Mouse (Mus musculus): ENCODE measurements around the gene Ankrd26. TPM values are rescaled to one million over a fixed set of nuclear protein-coding genes. Genes with fewer than 3 reads are reported as not detected.

Ankrd26 gene
- polyA plus RNA-seq, 2 experiments: 5.7 to 6.8 TPM

DNA sequence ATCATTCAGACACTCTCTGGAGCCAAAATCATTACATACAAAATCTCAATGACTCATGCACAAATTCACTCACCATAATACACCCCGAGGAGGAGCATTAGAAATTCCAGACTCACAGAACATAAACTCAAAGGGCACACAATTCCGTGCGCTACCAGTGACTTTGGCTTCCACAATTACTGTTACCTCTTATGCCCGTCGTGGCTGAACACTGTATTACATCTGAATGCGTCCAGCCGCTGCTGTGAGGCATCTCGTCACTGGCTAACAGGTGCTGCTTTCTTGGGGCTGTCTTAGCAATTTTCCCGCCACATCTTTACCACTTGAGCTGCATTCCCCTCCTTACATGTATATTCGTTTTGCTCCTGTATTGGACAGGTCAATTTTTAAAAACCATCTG is 26.7 kb downstream of the Ankrd26 start:
- Histone ChIP-seq H3K9me3 (ENCODE audit: control insufficient read depth, low read length) (no peaks in the 10 kb centered on the region), H3K36me3 (replicated peaks; ENCODE audit: control insufficient read depth, insufficient read depth, low read depth) (peaks cover 17% of the 10 kb centered on the region), H3K27ac (no peak overlapping the region), H3K4me2 (ENCODE audit: low read depth) (no peak overlapping the region), H3K27me3 (ENCODE audit: control insufficient read depth, insufficient read depth, low read length) (no peaks in the 10 kb centered on the region), H3K9ac (replicated peaks) (no peak overlapping the region), H3K4me1 (replicated peaks; ENCODE audit: control insufficient read depth in 2 of 2, insufficient read depth in 2 of 2, low read length in 1 of 2) (peaks cover 0 to 3% of the 10 kb centered on the region in 2 experiments; a peak in 2 of 4 replicates), H3K4me3 (ENCODE audit: insufficient read depth in 1 of 2, low read depth in 2 of 2, low read length in 2 of 2) (no peak overlapping the region)
- 87% methylated on average over 10 of the region's 10 CpGs for WGBS (ENCODE audit: insufficient replicate concordance)
- TF ChIP-seq EP300 (IDR thresholded peaks at IDR 0.05; ENCODE audit: low read depth): no peak
- TF ChIP-seq CTCF (IDR thresholded peaks at IDR 0.05; ENCODE audit: low read depth): no peak
- ATAC-seq (ENCODE audit: insufficient read depth) (no peak), DNase-seq (ENCODE audit: low read depth in 3 of 3, low spot score in 3 of 3) (no peak)

DNA sequence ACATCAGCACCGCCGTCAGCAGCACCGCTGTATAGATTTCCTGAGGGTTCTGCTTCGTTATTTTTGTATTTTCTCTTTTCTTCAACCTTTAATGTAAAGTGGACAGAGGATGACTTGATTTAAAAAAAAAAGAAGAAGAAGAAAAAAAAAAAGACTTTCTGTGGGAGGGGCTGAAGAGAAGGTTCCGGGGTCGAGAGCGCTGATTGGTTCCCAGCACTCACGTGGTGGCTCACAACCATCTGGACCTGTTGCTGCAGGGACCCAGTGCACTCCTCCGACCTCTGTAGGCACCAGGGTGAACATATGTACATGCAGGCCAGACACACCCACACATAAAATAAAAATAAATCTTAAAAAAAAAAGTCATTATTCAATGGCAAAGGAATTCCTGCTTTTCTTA is 28.6 kb downstream of the Ankrd26 start:
- H3K36me3 ChIP-seq (replicated peaks; ENCODE audit: control insufficient read depth, insufficient read depth, low read depth): peaks cover 14% of the 10 kb centered on the region

DNA sequence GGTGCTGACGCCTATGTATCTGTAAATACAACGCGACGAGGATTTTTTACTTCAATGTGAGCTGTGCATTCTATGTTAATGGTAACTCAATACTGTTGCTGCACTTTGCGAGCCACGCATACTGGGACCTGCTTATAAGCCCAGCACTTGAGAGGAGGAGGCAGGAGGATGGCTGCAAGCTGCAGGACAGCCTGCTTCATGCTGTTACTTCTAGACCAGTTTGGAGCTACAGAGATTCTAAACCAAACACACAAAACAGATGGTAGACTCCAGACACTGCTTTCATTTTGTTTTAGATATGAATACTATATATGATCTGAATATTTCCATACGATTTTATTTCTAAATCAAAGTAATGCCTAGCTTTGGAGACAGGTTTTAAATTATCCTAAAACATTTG is 41.4 kb downstream of the Ankrd26 start:
- Histone ChIP-seq H3K36me3 (replicated peaks; ENCODE audit: control insufficient read depth, insufficient read depth, low read depth) (peaks cover 14% of the 10 kb centered on the region), H3K4me2 (ENCODE audit: low read depth) (no peak overlapping the region), H3K9me3 (ENCODE audit: control insufficient read depth, low read length) (no peaks in the 10 kb centered on the region), H3K9ac (replicated peaks) (no peak overlapping the region), H3K4me1 (replicated peaks; ENCODE audit: control insufficient read depth in 2 of 2, insufficient read depth in 2 of 2, low read length in 1 of 2) (no peaks in the 10 kb centered on the region), H3K4me3 (ENCODE audit: insufficient read depth in 1 of 2, low read depth in 2 of 2, low read length in 2 of 2) (no peak overlapping the region), H3K27ac (no peak overlapping the region), H3K27me3 (ENCODE audit: control insufficient read depth, insufficient read depth, low read length) (no peaks in the 10 kb centered on the region)
- TF ChIP-seq CTCF (IDR thresholded peaks at IDR 0.05; ENCODE audit: low read depth): no peak
- WGBS (ENCODE audit: insufficient replicate concordance): 83% methylated on average over 7 of the region's 7 CpGs
- DNase-seq (ENCODE audit: low read depth in 3 of 3, low spot score in 3 of 3) (no peak), ATAC-seq (ENCODE audit: insufficient read depth) (no peak)

More for the DNA sequence above, 28.6 kb downstream of the Ankrd26 start:
- no peak for ATAC-seq (ENCODE audit: insufficient read depth)
- WGBS (ENCODE audit: insufficient replicate concordance): 82% methylated on average over 9 of the region's 9 CpGs
- H3K27me3 ChIP-seq (ENCODE audit: control insufficient read depth, insufficient read depth, low read length): no peaks in the 10 kb centered on the region
- H3K27ac ChIP-seq: no peak overlapping the region
- no peak overlapping the region for H3K4me2 ChIP-seq (ENCODE audit: low read depth)
- no peak for TF ChIP-seq EP300 (IDR thresholded peaks at IDR 0.05; ENCODE audit: low read depth)
- TF ChIP-seq CTCF (IDR thresholded peaks at IDR 0.05; ENCODE audit: low read depth): no peak
- no peaks in the 10 kb centered on the region for H3K9me3 ChIP-seq (ENCODE audit: control insufficient read depth, low read length)
- H3K4me1 ChIP-seq (replicated peaks; ENCODE audit: control insufficient read depth in 2 of 2, insufficient read depth in 2 of 2, low read length in 1 of 2): peaks cover 0 to 3% of the 10 kb centered on the region in 2 experiments; a peak in 2 of 4 replicates
- H3K9ac ChIP-seq (replicated peaks): no peak overlapping the region
- H3K4me3 ChIP-seq (ENCODE audit: insufficient read depth in 1 of 2, low read depth in 2 of 2, low read length in 2 of 2): no peak overlapping the region
- DNase-seq (ENCODE audit: low read depth in 3 of 3, low spot score in 3 of 3): no peak

DNA sequence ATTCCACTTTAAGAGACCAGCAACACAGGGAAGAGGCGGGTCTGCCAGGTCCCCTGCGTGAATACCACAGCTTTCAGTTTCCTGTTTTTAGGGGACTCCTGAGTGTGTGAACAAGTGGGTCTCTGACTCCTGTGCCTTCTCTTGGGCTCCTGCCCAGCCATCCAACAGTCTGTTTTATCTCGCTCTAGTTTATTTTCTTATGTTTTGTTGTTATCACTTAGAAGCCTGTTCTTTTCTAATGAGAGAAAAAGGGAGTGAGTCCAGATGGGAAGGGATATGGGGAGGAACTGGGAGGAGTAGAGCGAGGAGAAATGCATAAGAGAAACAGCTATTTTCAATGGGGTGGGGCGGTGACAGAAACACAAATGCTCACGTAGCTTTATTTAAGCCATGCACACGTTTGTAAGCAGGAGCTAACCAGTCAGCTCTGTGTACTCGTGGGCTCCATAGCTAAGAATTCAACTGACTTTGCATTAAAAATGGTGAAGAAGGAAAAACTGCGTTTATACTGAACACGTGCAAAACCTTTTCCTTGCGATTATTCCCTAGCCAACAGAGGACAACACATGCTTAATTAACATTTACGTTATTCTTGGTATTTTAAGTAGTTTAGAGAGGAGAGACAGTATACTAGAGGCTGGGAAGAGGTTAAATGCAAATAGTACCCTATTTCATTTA is 48.6 kb downstream of the Ankrd26 start:
- Histone ChIP-seq H3K9me3 (ENCODE audit: control insufficient read depth, low read length) (no peaks in the 10 kb centered on the region), H3K4me2 (ENCODE audit: low read depth) (no peak overlapping the region), H3K27ac (no peak overlapping the region), H3K36me3 (replicated peaks; ENCODE audit: control insufficient read depth, insufficient read depth, low read depth) (peaks cover 4% of the 10 kb centered on the region), H3K4me3 (ENCODE audit: insufficient read depth in 1 of 2, low read depth in 2 of 2, low read length in 2 of 2) (no peak overlapping the region), H3K27me3 (ENCODE audit: control insufficient read depth, insufficient read depth, low read length) (no peaks in the 10 kb centered on the region), H3K4me1 (replicated peaks; ENCODE audit: control insufficient read depth in 2 of 2, insufficient read depth in 2 of 2, low read length in 1 of 2) (no peaks in the 10 kb centered on the region), H3K9ac (replicated peaks) (no peak overlapping the region)
- TF ChIP-seq CTCF (IDR thresholded peaks at IDR 0.05; ENCODE audit: low read depth): no peak
- no peak for TF ChIP-seq EP300 (IDR thresholded peaks at IDR 0.05; ENCODE audit: low read depth)
- WGBS (ENCODE audit: insufficient replicate concordance): 69% methylated on average over 12 of the region's 12 CpGs
- ATAC-seq (ENCODE audit: insufficient read depth) (no peak), DNase-seq (ENCODE audit: low read depth in 3 of 3, low spot score in 3 of 3) (no peak)

DNA sequence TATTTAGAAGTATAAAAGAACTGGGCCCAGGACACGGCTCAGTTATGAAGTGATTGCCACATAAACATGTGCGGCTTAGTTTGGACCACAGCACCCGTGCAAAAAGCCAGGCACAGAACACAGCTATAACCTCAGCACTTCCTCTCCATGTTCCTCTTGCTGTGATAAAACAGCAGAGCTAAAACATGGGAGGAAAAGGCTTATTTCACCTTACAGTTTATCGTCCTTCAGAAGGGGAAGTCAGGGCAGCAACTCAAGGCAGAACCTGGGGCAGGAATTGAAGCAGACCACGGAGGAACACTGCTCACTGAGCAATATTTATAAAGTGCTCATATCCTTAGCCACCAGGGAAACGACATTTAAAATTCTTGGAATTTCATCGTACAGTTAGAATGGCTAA is 63.0 kb downstream of the Ankrd26 start:
- no peak overlapping the region for H3K9ac ChIP-seq (replicated peaks)
- TF ChIP-seq CTCF (IDR thresholded peaks at IDR 0.05; ENCODE audit: low read depth): no peak
- TF ChIP-seq EP300 (IDR thresholded peaks at IDR 0.05; ENCODE audit: low read depth): no peak
- no peak overlapping the region for H3K4me2 ChIP-seq (ENCODE audit: low read depth)
- 54% methylated on average over 7 of the region's 7 CpGs for WGBS (ENCODE audit: insufficient replicate concordance)
- no peaks in the 10 kb centered on the region for H3K4me1 ChIP-seq (replicated peaks; ENCODE audit: control insufficient read depth in 2 of 2, insufficient read depth in 2 of 2, low read length in 1 of 2)
- no peak overlapping the region for H3K27ac ChIP-seq
- no peaks in the 10 kb centered on the region for H3K9me3 ChIP-seq (ENCODE audit: control insufficient read depth, low read length)
- no peaks in the 10 kb centered on the region for H3K36me3 ChIP-seq (replicated peaks; ENCODE audit: control insufficient read depth, insufficient read depth, low read depth)
- DNase-seq (ENCODE audit: low read depth in 3 of 3, low spot score in 3 of 3): no peak
- no peak for ATAC-seq (ENCODE audit: insufficient read depth)
- H3K27me3 ChIP-seq (ENCODE audit: control insufficient read depth, insufficient read depth, low read length): no peaks in the 10 kb centered on the region
- no peak overlapping the region for H3K4me3 ChIP-seq (ENCODE audit: insufficient read depth in 1 of 2, low read depth in 2 of 2, low read length in 2 of 2)

All from liver, embryonic 14.5 days (tissue).